Mouse (Mus musculus) hindbrain, embryonic 12.5 days (tissue): ENCODE results near the gene Bcar3. TPM values are rescaled to one million over a fixed set of nuclear protein-coding genes. Genes with fewer than 3 reads are reported as not detected.

Experiments
- ATAC-seq: fragments of 200-750 bp; cut with Nextera tagmentation; 2 replicates; pipeline ENCODE4 v1.8.0; 2017; ENCODE audit warnings: moderate TSS enrichment; ENCODE audit not compliant: low FRiP score
- H3K27ac ChIP-seq: fragments of 300-500 bp; sonication (generic); 2 replicates; pipeline ENCODE4 v1.5.1; 2016; ENCODE audit warnings: mild to moderate bottlenecking
- H3K27me3 ChIP-seq: fragments of 300-500 bp; sonication (generic); 2 replicates; pipeline ENCODE4 v1.6.1; 2016; ENCODE audit warnings: mild to moderate bottlenecking
- H3K36me3 ChIP-seq: fragments of 300-500 bp; sonication (generic); 2 replicates; pipeline ENCODE4 v1.6.1; 2016; ENCODE audit warnings: mild to moderate bottlenecking
- H3K4me1 ChIP-seq: fragments of 300-500 bp; sonication (generic); 2 replicates; pipeline ENCODE4 v1.6.1; 2016
- H3K4me2 ChIP-seq: fragments of 300-500 bp; sonication (generic); replicated peaks from 2 replicates; pipeline ENCODE4 v1.6.1; 2016; ENCODE audit warnings: mild to moderate bottlenecking
- H3K4me3 ChIP-seq: fragments of 300-500 bp; sonication (generic); 2 replicates; pipeline ENCODE4 v1.5.1; 2016; ENCODE audit warnings: mild to moderate bottlenecking
- H3K9ac ChIP-seq: fragments of 300-500 bp; sonication (generic); 2 replicates; pipeline ENCODE4 v1.6.1; 2016; ENCODE audit warnings: mild to moderate bottlenecking, moderate library complexity
- H3K9me3 ChIP-seq: fragments of 300-500 bp; sonication (generic); replicated peaks from 2 replicates; pipeline ENCODE4 v1.6.1; 2016; ENCODE audit warnings: mild to moderate bottlenecking
- WGBS: fragments of 180-500 bp; shearing (Covaris S2); methylation state at CpG from one replicate; pipeline ENCODE4 v1.1.7; 2016; 5-methylcytosine and 5-hydroxymethylcytosine counted together
- polyA plus RNA-seq: library from polyadenylated mRNA; unstranded; fragments of >200 nt; fragmentation: Nextera tagmentation; extraction: Ambion mirVana; gene quantifications from 2 replicates; pipeline ENCODE4 v1.2.1, GENCODE M21; 2016

Bcar3 gene
- polyA plus RNA-seq, 1 experiment from 2014 or later, result 8.1 TPM

GRCm38 (mm10) chr3:122418564-122419274 is 124.8 kb downstream of the Bcar3 start:
- no peaks in the 10 kb centered on the region for H3K9me3 ChIP-seq
- H3K27me3 ChIP-seq, result peaks cover 21% of the 10 kb centered on the region
- H3K4me1 ChIP-seq, result peaks cover 21% of the 10 kb centered on the region
- no peaks in the 10 kb centered on the region for H3K36me3 ChIP-seq
- 27% methylated on average over 16 of the region's 16 CpGs for WGBS
- ATAC-seq, result no peak
- H3K4me2 ChIP-seq, result peak overlapping the region; percentile 91
- no peak overlapping the region for H3K4me3 ChIP-seq
- no peak overlapping the region for H3K9ac ChIP-seq
- H3K27ac ChIP-seq, result no peak overlapping the region

- Histone ChIP-seq H3K9ac (peak overlapping the region; percentile 72), H3K4me3 (peak overlapping the region; percentile 63), H3K27ac (peak overlapping the region; percentile 77), H3K4me1 (peaks cover 13% of the 10 kb centered on the region), H3K27me3 (peaks cover 21% of the 10 kb centered on the region), H3K9me3 (no peaks in the 10 kb centered on the region), H3K4me2 (peak overlapping the region; percentile 91), H3K36me3 (no peaks in the 10 kb centered on the region)
- ATAC-seq, result peak; percentile 91
- WGBS, result under 1% methylated on average over 63 of the region's 63 CpGs
These were observed 125.9 kb downstream of the Bcar3 start for GRCm38 (mm10) chr3:122419610-122420409.

GRCm38 (mm10) chr3:122420410-122420774 is 126.5 kb downstream of the Bcar3 start:
- WGBS, result 0% methylated on average over 15 of the region's 15 CpGs
- Histone ChIP-seq H3K9me3 (no peaks in the 10 kb centered on the region), H3K27ac (peak overlapping the region; percentile 77), H3K27me3 (peaks cover 21% of the 10 kb centered on the region), H3K4me1 (peaks cover 13% of the 10 kb centered on the region), H3K4me2 (peak overlapping the region; percentile 91), H3K9ac (peak overlapping the region; percentile 72), H3K4me3 (peak overlapping the region; percentile 63), H3K36me3 (no peaks in the 10 kb centered on the region)
- ATAC-seq, result peak; percentile 68

GRCm38 (mm10) chr3:122421042-122421702 is 127.2 kb downstream of the Bcar3 start:
- peak overlapping the region; percentile 45; the same call in 1 of the 2 replicates for H3K9ac ChIP-seq
- no peaks in the 10 kb centered on the region for H3K36me3 ChIP-seq
- H3K4me1 ChIP-seq, result peaks cover 13% of the 10 kb centered on the region
- no peak for ATAC-seq
- peak overlapping the region; percentile 63 for H3K4me3 ChIP-seq
- H3K4me2 ChIP-seq, result peak overlapping the region; percentile 91
- 9% methylated on average over 13 of the region's 13 CpGs for WGBS
- H3K27ac ChIP-seq, result no peak overlapping the region
- peaks cover 21% of the 10 kb centered on the region for H3K27me3 ChIP-seq
- no peaks in the 10 kb centered on the region for H3K9me3 ChIP-seq

- ATAC-seq, result no peak
- no peaks in the 10 kb centered on the region for H3K9me3 ChIP-seq
- H3K36me3 ChIP-seq, result 0 out of 2 replicates have a peak, but pooled peaks cover 5% of the 10 kb centered on the region
These were observed 127.9 kb downstream of the Bcar3 start for GRCm38 (mm10) chr3:122421802-122422201.

GRCm38 (mm10) chr3:122422276-122422675 is 128.3 kb downstream of the Bcar3 start:
- 0 out of 2 replicates have a peak, but pooled peaks cover 6% of the 10 kb centered on the region for H3K36me3 ChIP-seq
- no peak overlapping the region for H3K9ac ChIP-seq
- 85% methylated on average over 7 of the region's 7 CpGs for WGBS
- H3K4me3 ChIP-seq, result no peak overlapping the region
- peaks cover 20% of the 10 kb centered on the region for H3K27me3 ChIP-seq
- H3K4me2 ChIP-seq, result no peak overlapping the region
- no peak overlapping the region for H3K27ac ChIP-seq
- peaks cover 13% of the 10 kb centered on the region for H3K4me1 ChIP-seq
- no peaks in the 10 kb centered on the region for H3K9me3 ChIP-seq
- ATAC-seq, result no peak

More at GRCm38 (mm10) chr3:122421802-122422201, 127.9 kb downstream of the Bcar3 start:
- no peak overlapping the region for H3K4me3 ChIP-seq
- H3K9ac ChIP-seq, result no peak overlapping the region
- H3K4me1 ChIP-seq, result peaks cover 13% of the 10 kb centered on the region
- peak overlapping the region; percentile 91 for H3K4me2 ChIP-seq
- WGBS, result 59% methylated on average over 7 of the region's 7 CpGs
- H3K27ac ChIP-seq, result no peak overlapping the region
- H3K27me3 ChIP-seq, result peaks cover 21% of the 10 kb centered on the region

- WGBS, result 92% methylated on average over 7 of the region's 7 CpGs
- H3K27me3 ChIP-seq, result peaks cover 11% of the 10 kb centered on the region
- no peak overlapping the region for H3K9ac ChIP-seq
- peaks cover 17% of the 10 kb centered on the region for H3K4me1 ChIP-seq
- no peak for ATAC-seq
- H3K9me3 ChIP-seq, result no peaks in the 10 kb centered on the region
- no peak overlapping the region for H3K4me3 ChIP-seq
- H3K36me3 ChIP-seq, result 0 out of 2 replicates have a peak, but pooled peaks cover 6% of the 10 kb centered on the region
- H3K27ac ChIP-seq, result no peak overlapping the region
- no peak overlapping the region for H3K4me2 ChIP-seq
These were observed 129.7 kb downstream of the Bcar3 start for GRCm38 (mm10) chr3:122423643-122424042.

- H3K4me2 ChIP-seq, result no peak overlapping the region
- 89% methylated on average over 7 of the region's 7 CpGs for WGBS
- no peak overlapping the region for H3K9ac ChIP-seq
- no peak overlapping the region for H3K27ac ChIP-seq
- 0 out of 2 replicates have a peak, but pooled peaks cover 6% of the 10 kb centered on the region for H3K36me3 ChIP-seq
- H3K9me3 ChIP-seq, result no peaks in the 10 kb centered on the region
- no peaks in the 10 kb centered on the region for H3K27me3 ChIP-seq
- H3K4me1 ChIP-seq, result peaks cover 15% of the 10 kb centered on the region
- no peak for ATAC-seq
- H3K4me3 ChIP-seq, result no peak overlapping the region
These were observed 134.4 kb downstream of the Bcar3 start for GRCm38 (mm10) chr3:122428325-122428821.

- H3K9ac ChIP-seq, result no peak overlapping the region
These were observed 137.0 kb downstream of the Bcar3 start for GRCm38 (mm10) chr3:122430780-122431497.

GRCm38 (mm10) chr3:122432811-122433406 is 139.0 kb downstream of the Bcar3 start:
- Histone ChIP-seq H3K4me3 (no peak overlapping the region), H3K27me3 (no peaks in the 10 kb centered on the region), H3K9ac (no peak overlapping the region), H3K27ac (no peak overlapping the region), H3K4me1 (peaks cover 29% of the 10 kb centered on the region), H3K9me3 (no peaks in the 10 kb centered on the region), H3K4me2 (no peak overlapping the region), H3K36me3 (no peaks in the 10 kb centered on the region)
- no peak for ATAC-seq
- WGBS, result 28% methylated on average over 9 of the region's 9 CpGs

More at GRCm38 (mm10) chr3:122430780-122431497, 137.0 kb downstream of the Bcar3 start:
- no peak for ATAC-seq
- H3K27me3 ChIP-seq, result no peaks in the 10 kb centered on the region
- H3K4me1 ChIP-seq, result peaks cover 21% of the 10 kb centered on the region
- H3K36me3 ChIP-seq, result 0 out of 2 replicates have a peak, but pooled peaks cover 6% of the 10 kb centered on the region
- H3K9me3 ChIP-seq, result no peaks in the 10 kb centered on the region
- 86% methylated on average over 7 of the region's 7 CpGs for WGBS
- H3K4me2 ChIP-seq, result no peak overlapping the region
- H3K4me3 ChIP-seq, result no peak overlapping the region
- H3K27ac ChIP-seq, result no peak overlapping the region

GRCm38 (mm10) chr3:122433975-122434626 is 140.2 kb downstream of the Bcar3 start:
- 83% methylated on average over 5 of the region's 5 CpGs for WGBS
- Histone ChIP-seq H3K4me1 (peaks cover 26% of the 10 kb centered on the region), H3K36me3 (no peaks in the 10 kb centered on the region), H3K27ac (no peak overlapping the region), H3K9ac (no peak overlapping the region), H3K9me3 (no peaks in the 10 kb centered on the region), H3K4me3 (no peak overlapping the region), H3K4me2 (no peak overlapping the region), H3K27me3 (no peaks in the 10 kb centered on the region)
- ATAC-seq, result no peak
